Mouse (Mus musculus) MN1 (cell line): ENCODE measurements around the gene Nxpe3.

Source experiments
- DNase-seq: peaks from one replicate; pipeline ENCODE4 v3.0.0-alpha.2; 2016; ENCODE audit warnings: low spot score

Gene Nxpe3

DNA sequence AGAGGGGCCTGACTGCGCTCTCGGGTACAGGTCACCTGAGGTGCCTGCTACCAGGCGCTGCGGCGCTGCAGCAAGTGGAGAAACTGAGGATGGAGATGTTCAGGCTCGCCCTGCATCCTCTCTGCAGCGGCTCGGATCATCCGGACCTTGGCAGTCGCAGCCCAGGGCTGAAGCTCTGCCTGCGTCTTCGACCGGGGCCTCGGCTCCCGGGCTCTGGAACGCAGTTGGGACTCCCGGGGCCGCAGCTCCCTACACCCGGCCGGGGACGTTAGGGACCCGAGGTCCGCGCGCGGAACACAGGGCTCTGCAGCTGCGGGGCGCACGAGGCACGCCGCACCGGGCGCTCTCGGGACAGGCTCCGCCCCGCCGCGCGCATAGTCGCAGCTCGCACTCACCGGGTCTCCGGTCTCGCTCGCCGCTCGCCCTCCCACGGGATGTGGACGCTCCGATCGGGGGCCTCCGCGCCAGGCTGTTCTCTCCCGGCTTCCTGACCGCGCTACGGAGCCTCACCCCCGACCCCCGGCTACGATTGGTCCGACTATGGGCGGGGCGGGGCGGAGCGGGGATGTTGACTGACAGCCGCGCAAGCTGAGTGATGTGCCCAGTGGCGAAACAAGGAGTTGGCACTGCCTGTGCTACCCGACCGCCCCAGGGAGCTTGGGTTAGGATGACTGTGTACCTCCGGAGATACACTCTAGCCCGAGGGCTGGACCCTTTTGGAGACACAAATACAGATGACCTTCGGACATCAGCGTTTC, at the start of gene Nxpe3:
TSS of gene Nxpe3 (minus strand) at position 393 of the 758 bp plus-strand sequence.
- DNase-seq, result peak; percentile 89

DNA sequence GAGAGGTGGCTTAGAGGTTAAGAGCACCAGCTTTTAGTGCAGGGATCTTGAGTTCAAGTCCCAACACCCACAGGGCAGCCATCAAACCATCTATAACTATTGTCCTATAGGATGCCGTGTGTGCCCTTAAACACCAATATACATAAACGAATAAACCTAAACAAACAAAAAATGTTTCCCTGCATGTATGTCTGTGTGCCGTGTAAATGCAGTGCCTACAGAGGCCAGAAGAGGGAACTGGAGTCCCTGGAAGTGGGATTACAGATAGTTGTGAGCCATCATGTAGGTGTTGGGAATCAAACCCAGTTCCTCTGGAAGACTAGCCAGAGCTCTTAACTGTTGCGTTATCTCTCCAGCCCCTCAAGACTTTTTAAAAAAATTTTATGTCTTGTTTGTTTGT, 45.7 kb upstream of the Nxpe3 start:
- no peak for DNase-seq

DNA sequence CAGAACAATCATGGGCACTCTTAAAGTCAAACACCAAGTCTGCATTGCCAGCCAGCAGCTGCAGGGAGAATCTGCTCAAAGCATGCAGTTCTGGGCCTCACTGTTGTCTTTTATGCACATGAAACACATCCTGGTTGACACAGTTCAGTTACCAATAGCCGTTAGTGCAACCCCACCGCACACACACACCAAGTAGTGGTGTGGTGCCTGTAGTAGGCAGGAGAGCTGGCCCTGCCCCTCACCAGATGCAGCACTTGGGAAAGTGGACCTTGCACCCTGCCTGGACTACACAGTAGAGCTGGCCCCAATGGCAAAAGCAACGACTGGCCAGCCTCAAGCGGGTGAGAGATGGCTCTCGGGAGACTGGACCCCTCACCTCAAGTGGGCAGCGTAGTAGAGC, 44.6 kb upstream of the Nxpe3 start:
- DNase-seq, result no peak

DNA sequence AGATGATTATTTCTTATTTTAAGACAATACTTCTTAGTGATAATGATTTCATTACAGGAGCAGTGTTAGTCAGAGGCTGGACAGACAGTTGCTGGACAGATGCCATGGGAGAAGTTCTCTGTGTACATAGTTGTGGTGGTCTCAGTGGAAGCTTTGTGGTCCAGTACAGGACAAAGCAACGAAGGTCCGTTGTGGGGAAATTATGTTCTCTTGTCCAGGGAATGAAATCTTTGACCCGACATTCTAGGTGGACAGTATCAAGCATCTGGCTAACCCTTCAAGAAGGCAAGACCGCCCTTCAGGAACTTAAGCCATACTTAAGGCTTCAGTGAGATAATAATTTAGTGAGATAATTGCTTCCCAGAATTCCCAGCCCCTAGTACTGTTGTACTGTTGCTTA, 43.7 kb upstream of the Nxpe3 start:
- DNase-seq, result no peak

DNA sequence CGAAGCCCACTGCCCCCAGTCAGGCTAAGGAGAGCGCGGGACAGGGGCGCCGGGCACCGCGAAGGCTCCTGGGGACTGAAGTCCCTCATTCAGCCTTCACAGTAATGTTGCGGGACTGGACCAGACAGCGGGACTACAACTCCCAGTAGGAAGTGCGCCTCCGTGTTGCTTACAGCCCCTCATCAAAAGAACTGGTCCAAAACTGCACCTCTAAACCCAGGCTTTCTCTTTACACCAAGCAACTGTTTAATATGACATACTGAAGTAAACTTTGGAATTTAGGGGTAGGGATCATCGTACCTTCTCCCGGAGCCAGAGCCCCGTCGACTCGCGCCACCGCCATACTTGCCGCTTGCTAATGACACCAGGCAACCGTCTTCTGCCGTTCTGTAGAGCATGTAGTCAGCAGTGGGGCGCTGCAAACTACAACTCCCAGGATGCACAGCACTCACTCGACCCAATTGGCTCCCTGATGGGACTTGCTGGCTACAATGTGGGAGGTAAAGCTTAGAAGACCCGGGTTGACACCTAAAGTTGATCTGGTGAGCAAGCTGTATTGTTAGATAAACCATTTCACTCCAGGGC, 39.5 kb upstream of the Nxpe3 start, which contains the start of gene Cep97:
TSS of gene Cep97 (minus strand) at position 403 of the 585 bp plus-strand sequence.
- peak; percentile 86 for DNase-seq

DNA sequence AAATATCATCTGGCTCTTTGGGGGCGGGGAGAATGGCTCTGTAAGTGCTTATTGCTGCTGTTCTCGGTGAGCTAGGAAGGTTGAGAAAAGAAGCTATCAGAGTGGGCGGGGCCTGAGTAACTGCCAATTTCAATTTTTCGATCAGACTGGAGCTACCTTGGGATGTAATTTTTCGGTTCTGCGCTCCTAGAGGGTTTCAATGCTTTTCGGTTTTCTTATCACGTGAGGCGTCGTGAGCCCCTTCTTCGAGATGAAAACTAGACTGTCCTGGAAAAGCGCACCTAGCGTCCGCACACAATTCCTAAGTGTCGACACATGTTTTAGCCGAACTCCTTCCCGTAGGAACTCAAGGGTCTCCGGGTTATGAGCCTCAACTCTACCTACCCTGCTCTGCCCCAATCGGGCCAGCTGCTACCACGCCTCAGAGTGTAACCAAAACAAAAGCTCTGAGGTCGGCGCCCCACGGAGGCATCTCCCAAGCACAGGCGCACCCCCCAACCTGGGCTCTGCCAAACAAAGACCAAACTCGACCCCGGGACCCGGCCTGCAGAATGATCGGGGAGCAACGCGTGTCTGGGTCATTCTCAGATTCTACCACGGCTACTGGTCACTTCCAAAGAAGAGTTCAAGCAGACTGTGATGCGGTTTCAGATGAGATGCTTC, 38.7 kb upstream of the Nxpe3 start:
- peak; percentile 46 for DNase-seq

DNA sequence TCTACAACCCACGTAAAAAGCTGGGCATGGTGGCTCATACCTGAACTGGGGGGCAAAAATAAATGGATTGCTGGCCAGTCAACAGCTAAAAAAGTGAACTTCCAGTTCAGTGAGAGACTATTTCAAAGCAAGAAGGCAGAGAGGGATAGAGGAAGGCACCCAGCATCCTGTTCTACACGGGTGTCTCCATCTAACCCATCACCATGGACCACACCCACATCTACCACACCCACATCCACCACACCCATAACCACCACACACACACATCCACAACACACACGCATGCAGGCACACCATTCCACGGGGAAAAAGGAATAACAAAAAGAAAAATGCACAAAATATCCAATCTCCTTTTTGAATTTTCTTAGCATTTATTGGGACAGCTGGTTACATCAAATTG, 28.9 kb upstream of the Nxpe3 start:
- DNase-seq, result no peak

DNA sequence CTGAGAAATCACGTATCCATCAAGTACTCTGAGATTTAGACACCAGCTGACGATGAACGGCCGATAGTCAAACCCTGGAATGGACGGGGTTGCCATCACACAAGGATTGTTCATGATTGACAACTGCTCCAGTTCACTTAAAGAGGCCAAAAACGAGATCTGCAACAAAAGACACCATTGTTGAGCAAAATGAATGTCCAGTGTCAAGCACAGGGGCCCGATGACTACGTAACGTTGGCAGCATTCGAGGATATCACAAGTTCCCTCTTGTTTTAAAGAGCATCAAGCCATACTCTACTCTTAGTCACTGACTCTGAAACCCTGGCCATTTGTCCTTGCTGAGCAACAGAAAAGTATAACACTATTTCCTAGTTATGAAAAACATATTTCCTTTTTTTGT, 27.0 kb upstream of the Nxpe3 start:
- no peak for DNase-seq

DNA sequence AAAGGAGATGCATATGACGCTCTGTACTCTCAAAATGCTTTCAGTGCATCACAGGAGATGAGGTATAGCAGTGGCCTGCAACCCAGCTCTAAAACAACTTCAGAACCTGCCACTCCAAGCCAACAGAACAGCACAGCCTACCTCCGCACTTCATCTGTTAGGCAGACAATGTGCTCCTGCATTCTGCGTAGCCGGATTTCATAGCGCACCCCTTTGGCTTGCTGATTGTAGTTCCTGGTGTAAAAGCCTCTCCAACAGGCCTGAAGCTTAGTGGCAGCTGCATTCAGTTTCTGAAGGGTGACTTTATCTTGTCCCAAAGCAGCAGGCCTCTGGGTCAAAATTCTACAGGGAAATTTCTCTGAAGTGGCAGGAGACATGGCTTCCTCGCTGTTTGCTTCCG, 19.6 kb upstream of the Nxpe3 start:
- DNase-seq, result no peak

DNA sequence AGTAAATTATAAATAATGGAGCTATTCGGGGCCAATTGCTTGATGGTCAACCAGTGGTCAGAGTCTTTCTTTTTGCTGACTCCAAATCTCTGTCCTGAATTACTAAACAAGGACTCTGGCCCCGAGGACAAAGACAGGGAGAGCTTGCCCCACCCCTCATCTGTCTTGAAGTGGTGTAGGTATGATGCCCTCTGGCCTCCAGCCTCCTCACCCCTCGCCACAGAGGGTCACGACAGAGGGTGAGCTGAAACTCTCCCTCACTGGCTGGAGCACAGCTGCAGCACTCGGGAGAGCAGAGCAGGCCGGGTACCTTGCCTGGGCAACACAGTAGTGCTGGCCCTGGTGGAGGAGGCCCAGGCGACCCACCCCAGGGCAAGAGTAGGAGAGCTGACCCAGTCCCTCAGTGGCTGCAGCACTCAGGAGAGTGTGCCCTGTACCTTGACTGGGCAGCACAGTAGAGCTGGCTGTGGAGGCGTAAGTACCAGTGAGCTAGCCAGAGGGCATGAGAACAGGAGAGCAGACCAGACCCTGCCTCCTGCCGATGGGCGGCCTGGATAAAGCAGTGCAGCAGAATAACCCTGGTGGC, 15.2 kb upstream of the Nxpe3 start:
- no peak for DNase-seq

DNA sequence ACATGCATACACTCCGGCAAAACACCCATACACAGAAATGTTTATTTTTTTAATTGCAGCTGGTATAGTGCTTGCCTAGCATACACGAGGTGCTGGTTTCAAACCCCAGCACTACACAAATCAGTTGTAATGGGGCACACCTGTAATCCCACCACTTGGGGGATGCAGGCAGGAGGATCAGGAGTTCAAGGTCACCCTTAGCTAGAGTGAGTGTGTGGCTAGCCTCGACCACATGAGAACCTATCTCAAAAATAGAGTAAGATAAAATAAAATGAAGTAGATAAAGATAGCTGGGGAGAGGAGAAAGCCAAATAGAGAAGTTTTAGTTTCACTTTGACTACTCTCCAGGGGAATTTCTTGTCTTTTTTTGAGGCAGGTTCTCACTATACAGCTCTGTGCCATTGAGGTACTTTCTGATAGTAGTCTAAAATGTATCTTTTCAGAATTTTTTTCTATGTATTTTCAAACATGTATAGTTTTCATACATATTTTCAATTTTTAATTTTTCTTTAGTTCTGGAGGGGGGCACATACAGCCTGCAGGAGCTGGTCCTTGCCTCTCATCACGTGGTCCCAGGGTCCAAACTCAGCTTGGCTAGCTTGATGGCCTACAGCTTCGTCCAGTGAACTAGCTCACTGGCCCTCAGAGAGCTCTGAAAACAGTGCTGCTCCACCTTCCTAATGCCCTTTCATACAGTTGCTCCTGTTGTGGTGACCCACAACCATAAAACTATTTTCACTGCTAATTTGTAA, 12.0 kb upstream of the Nxpe3 start:
- DNase-seq, result no peak

DNA sequence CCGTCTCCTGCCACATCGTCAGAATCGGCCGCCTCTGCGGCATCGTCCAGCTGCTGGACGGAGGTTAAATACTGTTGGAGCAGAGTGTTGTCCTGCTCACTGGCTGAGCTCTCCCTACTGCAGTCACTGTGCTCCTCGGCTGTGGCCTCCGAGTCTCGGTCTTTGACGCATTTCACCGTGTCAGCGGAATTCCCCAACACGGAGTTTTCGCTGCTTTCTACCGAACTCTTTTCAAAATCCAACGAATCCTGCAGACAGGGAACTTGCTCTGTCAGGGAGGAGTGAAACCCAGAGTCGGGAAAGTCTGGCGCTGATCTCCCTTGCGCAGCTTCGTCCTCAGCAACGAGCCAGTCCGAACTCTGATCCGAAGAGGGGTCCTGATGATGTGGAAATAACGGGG, 10.3 kb upstream of the Nxpe3 start:
- DNase-seq, result no peak

DNA sequence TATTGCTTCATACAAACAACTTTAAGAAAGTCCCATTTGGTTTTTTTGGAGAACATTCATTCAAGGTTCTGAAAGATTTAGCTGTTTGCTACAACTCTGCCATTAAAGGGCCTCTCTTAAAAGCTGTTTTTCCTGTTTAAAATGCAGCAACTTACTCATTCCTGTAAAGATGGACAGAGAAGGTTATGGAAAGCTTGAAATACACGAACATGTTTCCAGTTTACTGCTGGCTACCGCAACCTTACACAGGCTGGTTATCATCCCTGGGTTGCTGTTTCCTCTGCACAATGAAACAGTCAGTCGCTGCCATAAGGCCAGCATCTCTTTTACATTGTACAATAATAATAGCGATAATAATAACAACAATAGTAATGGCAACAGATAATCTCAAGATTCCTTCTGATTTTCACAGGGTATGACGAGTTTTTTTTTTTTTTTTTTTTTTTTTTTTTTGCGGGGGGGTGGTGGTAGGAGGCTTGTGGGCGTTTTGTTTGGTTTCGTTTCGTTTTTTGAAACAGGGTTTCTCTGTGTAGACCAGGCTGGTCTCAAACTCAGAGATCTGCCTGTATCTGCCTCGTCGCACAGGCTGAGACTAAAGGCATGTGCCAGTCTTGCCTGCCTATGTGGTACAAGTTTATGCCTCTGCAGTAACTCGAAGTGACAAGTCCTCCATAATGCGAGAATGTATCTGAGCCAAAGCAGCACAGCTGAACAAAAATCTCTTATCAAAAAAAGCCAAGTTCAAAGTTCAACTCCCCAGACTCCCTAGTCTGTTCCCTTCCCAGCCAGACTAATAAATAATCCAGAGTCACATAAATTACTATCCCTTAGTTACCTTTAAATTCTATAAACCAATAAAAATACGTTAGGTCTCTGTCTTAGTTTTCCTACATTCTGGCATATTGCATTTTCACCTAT, 7.0 kb upstream of the Nxpe3 start:
- DNase-seq, result no peak

DNA sequence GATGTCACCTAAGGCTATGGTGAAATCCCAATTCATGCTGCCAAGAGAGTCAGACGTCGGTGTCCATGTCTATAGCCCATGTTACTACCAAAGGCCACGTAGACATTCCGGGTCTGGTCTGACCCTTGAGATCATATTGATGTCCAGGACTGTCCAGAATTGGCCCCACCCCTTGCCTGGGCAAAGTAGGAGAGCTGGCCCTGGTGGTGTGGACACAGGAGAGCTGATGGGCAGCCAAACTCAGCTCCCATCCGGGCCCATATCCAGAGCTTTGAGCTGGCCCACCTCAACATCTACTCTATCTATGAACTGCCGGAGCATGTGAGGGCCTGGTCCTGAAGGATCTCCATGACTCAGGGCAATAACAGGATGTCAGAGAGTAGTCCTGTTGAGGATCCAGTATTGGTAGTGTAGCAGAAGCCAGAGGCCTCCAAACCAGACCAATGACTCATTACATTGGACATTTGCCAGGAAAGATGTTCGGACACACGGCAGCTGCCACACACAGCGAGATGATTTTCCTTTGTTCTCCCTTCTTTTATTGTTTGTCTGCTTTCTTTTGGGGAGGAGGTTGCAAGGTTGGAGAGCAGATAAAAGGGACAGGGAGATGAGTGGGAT, 3.4 kb upstream of the Nxpe3 start:
- peak; percentile 94 for DNase-seq

DNA sequence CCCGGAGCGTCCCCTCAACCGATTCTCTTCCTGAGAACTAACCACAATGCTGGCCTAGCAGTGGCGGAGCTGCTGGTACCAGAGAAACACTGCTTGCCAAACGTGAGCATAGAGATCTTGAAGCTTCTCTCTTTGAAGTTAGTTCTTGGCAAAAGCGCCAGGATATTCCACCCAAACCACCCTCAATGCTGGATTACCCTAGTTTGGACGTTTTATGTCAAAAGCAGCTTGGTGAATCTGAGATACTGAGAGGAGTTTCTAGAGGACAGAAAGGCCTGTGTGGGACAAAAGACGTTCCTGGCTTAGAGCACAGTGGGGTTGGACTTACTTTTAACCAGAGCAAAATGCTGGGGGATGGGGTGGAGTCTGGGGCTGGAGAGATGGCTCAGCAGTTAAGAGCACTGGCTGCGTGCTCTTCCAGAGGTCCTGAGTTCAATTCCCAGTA, 588 bp upstream of the Nxpe3 start:
- DNase-seq, result peak; percentile 58

DNA sequence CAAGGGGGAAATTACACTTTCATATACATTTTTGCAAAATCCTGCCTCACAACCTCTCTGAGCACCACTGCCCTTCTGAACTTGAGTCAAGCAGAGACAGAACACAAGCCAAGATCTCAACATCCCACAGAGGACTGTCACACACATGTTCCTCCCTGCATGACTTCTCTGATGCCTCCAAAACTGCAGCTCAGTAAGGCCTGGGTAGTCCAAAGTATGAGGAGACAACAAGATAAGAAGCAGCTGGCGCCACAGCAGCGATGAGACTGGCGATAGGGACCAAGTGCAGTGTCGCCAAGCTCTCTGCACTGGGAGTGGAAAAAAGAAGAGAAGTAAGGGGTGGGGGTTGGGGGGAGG, 571 bp downstream of the Nxpe3 start:
- DNase-seq, result peak; percentile 37

DNA sequence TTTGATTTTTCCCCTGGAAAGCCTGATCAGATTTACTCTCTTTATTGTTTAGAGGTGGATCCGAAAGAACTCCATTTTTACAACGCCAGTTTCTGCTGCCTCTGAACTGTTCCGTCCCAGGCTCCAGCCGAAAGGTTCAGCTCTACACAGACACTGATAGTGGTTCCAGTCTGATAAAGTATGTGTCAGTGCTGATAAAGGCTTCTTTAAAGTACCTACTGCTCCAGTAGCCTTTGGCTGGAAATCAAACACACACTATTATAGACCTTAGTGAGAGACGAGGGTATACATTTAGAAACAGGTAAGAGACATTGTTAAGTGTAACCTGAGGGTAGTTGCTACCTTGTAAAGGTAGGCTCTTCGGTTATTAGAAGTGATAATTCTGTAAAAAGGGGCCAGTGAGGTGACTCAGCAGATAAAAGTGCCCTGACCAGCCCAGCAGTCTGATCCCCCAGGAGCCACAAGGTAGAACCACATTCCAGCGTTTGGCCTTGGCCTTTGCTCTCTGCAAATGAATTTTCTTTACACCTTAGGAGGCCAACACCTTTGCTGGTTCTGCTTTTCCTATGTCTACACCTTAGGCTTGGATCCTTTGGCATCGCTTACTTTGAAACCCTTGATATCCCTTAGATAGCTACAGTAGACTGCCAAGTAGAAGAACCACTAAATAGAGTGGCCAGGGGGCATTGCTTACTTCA, 1.5 kb downstream of the Nxpe3 start:
- no peak for DNase-seq

DNA sequence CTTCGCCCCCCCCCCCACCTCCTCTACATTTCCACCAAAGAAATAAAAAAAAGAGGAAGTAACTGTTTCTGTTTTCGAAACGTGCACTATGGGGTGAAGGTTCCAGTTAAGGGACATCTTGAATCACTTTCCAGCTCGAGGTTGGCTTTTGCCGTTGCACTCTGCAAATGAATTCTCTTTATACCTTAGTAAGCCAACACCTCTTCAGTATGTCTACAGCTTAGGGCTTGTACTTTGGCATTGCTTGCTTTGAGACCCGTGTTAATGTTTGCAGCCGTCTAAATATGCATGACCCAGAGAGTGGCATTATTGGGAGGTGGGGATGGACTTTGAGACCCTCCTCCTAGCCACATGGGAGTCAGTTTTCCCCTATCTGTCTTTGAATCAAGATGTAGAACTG, 2.6 kb downstream of the Nxpe3 start:
- DNase-seq, result no peak

DNA sequence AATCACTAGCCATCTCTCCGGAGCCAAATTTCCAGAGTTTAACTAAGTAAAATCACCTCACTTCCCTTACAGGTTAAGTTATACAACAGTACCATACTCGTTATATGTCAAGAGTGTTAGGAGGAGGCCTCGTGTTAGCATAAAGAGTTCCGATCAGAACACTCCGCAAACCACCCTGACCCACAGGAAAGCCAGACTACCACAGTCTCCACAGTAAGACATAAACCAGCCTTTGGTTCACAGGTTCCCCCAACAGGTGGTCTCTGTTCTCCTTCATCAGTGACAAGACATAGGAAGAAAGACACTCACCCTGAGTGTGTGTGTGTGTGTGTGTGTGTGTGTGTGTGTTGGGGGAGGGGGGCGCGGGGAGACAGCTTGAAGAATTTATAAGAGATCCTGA, 3.7 kb downstream of the Nxpe3 start:
- DNase-seq, result no peak
